Mouse (Mus musculus): ENCODE data around the gene Hoxa7.

- no peak for TF ChIP-seq POLR2A (IDR thresholded peaks at IDR 0.05; ENCODE audit: borderline replicate concordance, low read depth, low read length)
- no peak for TF ChIP-seq CTCF (IDR thresholded peaks at IDR 0.05; ENCODE audit: low read depth, low read length)
Observed at GRCm38 (mm10) chr6:52253511-52254500, 32.2 kb upstream of the Hoxa7 start.
